Mouse (Mus musculus) left cerebral cortex, postnatal 4 days (tissue): Measurements from ENCODE around the gene Igfn1. TPM values are rescaled to one million over a fixed set of nuclear protein-coding genes. Genes with fewer than 3 reads are reported as not detected.

ENCODE experiments used
- DNase-seq: peaks from one replicate; pipeline ENCODE4 v3.0.0-alpha.2; 2022
- intact Hi-C: fragments of 180-260 bp; cut with DNase I; formaldehyde crosslinking; loops from one replicate; pipeline ENCODE4 v1.15.1; 2025
- total RNA-seq, 2 experiments: library from RNA; stranded (reverse); gene quantifications; 2 replicates each; pipeline ENCODE4 v1.2.3; 2021

Gene Igfn1
- under 1 TPM; 0.08 to 0.10 TPM for total RNA-seq

DNA sequence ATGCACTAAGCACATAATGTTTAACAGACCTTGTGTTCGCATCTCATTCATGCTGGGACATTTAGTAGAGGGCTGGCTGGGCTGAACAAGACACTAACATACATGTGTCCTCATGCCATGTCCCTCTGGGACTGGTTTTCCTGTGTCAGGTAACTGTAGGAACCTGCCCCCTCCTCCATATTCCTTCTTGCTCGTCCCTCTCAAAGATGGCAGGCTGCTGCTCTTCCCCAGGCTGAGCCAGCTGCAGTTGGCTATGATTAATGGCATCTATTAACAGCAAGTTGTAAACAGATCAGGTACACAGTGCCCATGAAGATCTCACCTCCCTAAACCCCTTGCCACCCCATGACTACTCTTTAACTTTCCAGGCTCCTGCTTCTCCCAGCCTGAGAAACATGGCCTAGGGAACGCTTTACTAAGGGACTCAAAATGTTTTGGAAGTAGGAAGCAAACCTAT is at the start of gene Igfn1:
TSS of gene Igfn1 (minus strand) at position 51 of the 457 bp plus-strand sequence.
- no peak for DNase-seq
- intact Hi-C loops = no loop called here

DNA sequence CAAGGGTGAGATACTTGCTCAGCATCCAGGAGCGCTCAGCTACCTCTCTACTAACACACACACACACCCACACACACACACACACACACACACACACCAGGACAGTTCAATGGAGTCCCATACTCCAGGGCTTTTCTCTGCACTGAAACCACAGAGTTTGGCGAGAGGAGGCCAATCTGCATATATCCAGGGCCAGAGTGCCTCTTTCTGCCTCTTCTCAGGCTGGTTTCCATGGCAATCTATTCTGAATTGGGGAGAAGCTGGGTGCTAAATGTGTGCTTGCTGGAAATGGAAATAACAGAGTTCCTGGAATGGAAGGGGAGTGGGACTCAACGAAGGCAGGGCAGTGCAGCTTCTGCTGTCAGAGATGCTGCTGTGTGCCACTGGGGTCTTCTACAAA is 49.6 kb upstream of the Igfn1 start:
- intact Hi-C loops = no loop called here

DNA sequence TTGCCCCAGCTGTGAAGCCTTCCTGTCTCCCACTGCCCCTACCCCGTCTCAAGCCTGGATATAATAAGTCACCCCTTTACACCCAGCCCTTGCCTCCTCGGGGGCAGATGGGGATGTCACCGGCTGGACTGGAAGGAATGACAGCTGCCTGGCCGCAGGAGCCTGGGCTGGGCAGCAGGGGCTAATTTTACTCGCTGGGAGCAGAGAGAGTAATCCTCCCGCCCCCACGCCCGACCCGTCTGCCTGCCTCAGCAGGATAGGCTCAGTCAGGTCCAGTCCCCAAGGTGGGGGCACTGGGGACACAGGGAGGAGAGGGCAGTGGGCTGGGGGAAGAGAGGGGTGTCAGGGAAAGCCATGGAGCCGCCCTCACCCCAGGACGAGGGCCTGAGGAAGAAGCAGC is 46.4 kb upstream of the Igfn1 start, which contains the start of gene Cacna1s:
TSS of gene Cacna1s (plus strand) at position 204 of the 400 bp plus-strand sequence.
- DNase-seq = peak; percentile 41
- intact Hi-C loops = loop anchor here (5.0 kb wide), 1 partner anchor 410 kb away; no protein-coding TSS in a partner anchor

More for the DNA sequence above, 49.6 kb upstream of the Igfn1 start:
- no peak for DNase-seq

DNA sequence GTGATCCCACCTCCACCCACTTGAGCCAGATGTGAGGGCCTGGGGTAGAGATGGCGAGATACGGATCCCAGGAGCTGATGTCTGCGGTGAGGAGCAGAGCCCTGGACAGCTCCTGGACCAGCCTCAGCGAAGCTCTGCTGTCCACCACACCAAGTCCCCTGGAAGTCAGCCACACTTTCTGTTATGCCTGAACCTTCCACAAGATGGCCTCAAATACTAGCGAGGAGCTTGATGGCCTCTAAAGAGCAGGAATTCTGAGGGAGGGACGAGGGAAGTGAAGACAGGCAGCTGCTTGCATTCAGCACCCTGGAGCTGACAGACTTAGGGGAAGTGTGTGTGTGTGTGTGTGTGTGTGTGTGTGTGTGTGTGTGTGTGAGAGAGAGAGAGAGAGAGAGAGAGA is 45.3 kb upstream of the Igfn1 start:
- DNase-seq = peak; percentile 78
- intact Hi-C loops = loop anchor here (2.0 to 5.0 kb wide), 2 partner anchors 81 to 411 kb away; no protein-coding TSS in a partner anchor

DNA sequence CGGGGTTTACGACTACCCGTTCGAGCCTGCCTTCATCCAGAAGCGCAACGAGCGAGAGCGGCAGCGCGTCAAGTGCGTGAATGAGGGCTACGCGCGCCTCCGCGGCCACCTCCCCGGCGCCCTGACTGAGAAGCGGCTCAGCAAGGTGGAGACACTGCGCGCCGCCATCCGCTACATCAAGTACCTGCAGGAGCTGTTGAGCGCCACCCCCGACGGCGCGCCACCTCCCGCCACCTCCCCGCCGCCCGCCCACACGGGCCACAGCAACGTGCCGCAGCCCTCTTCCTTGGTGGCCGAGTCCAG is 44.8 kb upstream of the Igfn1 start:
- intact Hi-C loops = loop anchor here (2.0 to 5.0 kb wide), 2 partner anchors 82 to 411 kb away; no protein-coding TSS in a partner anchor
- no peak for DNase-seq

DNA sequence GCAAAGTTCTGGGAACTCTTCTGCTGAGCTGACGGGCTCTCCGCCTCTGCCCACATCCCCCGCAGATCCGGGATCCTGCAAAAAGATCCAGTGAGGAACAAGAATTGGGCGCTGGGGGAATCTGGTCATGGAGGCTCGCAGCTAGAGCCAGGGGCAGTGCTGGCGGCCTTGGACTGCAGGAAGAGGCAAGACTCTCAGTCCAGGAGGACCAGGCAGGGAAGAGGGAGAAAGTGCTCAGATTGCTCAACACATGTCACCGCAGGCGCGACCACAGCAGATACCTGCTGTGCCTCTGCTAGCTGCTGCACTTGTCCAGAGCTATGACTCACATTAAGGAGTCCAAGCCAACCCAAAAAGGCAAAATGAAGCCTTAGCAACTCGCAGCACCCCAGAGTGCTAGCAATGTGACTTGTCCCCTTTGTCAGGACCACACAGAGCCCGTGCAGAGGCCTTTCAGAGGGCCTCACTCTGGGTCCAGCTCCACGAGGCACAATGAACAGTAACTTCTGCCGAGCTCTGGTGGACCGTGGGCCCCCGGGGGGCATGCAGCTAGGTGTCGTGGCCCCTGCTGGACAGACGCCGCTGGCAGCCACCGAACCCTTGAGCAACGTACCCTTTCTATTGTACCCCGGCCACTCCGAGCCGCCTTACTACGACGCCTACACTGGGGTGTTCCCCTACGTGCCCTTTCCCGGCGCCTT is 44.3 kb upstream of the Igfn1 start, which contains the start of gene Ascl5:
TSS of gene Ascl5 (plus strand) at position 493 of the 701 bp plus-strand sequence.
- no peak for DNase-seq
- intact Hi-C loops = loop anchor here (2.0 to 5.0 kb wide), 2 partner anchors 82 to 412 kb away; no protein-coding TSS in a partner anchor

DNA sequence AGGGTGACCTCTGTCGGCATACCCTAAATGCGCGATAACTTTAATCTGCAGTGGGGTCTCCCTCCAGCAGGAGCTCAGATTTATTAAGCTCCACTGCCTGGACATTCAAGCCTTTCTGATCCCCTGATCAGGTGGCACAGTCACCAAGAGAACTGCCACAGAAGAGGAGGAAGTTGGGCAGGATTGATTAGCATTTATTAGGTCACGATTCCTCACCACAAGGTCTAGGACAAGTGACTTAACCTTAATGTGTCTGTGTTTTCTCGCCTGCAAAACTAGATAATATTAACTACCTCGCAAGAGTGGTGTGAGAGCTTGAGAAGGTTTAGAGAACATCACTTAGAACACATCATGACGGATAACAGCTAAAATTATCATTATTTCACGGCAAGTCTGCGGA is 41.8 kb upstream of the Igfn1 start:
- DNase-seq = no peak
- intact Hi-C loops = no loop called here

DNA sequence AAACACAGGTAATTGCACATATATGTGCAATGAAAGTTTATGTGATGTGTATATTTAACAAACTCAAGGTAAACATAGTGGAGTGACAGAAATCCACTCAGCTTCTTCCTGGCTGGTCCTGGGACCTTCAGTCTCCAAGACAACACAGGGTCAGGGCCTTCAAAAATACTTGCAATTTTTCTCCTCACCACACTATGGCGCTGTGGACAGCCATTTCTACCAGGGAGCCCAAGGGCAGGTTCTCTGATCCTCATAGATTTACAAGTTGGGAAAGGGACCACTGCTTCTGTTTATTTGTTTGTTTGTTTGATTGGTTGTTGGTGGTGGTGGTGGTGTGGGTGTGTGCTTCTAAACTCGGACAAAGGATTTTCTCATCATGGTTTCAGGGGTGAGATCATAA is 41.3 kb upstream of the Igfn1 start:
- intact Hi-C loops = no loop called here
- DNase-seq = peak; percentile 32

DNA sequence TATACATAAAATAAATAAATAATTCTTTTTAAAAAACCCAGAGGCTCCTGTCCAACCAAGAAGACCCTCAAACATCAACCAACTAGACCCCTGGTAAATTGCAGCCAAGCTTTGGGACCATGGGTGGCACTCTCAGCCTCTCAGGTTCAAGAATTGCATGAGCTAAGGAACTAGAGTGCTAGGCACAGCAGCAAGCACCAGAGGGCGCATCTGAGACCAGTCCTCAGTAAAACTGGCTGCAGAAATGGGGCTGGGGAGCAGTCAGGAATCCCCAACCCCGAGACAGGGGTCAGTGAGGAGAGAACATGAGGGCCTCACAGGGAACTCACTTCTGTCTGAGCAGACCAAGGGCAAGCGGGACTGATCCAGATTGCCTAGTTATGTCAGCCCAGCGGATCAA is 39.6 kb upstream of the Igfn1 start:
- peak; percentile 77 for DNase-seq
- intact Hi-C loops = no loop called here

DNA sequence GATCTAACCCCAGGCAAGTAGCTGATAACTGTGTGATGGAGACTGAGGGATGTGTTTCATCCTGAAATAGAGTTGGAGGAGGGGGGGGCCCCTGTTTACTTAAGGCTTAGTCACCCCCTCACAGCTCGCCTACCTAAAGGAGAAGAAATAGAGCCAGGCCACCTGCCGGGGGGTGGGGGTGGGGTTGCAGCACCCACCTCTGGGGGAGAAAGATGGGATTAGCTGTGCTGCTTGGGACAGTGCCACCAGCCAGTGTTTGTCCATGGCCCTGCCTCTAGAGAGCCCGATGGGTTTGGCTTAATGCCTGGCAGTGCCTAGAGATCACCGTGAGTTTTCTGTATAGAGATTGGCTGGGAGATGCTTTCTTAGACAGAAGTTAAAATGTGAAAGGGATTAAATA is 34.7 kb upstream of the Igfn1 start:
- DNase-seq = peak; percentile 59
- intact Hi-C loops = no loop called here

DNA sequence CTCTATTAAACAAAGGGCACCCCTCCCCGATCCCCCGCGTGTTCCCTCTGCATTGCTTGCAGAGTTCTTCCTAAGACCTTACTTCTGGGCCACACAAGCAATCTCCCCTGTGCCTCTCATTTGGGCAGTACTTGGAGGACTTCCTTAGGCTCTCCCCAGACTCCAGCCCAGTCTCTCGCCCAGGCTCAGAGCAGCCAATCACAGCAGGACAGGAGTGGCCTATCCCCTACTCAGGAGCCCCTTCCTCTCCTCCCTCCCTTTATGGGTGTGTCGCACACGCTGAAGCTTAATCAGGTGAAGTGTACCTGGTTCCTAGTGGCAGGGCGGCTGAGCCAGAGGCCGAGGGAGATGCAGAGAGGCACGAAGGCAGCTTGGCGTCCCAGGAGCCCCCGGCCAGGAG is 34.3 kb upstream of the Igfn1 start:
- intact Hi-C loops = no loop called here
- no peak for DNase-seq

DNA sequence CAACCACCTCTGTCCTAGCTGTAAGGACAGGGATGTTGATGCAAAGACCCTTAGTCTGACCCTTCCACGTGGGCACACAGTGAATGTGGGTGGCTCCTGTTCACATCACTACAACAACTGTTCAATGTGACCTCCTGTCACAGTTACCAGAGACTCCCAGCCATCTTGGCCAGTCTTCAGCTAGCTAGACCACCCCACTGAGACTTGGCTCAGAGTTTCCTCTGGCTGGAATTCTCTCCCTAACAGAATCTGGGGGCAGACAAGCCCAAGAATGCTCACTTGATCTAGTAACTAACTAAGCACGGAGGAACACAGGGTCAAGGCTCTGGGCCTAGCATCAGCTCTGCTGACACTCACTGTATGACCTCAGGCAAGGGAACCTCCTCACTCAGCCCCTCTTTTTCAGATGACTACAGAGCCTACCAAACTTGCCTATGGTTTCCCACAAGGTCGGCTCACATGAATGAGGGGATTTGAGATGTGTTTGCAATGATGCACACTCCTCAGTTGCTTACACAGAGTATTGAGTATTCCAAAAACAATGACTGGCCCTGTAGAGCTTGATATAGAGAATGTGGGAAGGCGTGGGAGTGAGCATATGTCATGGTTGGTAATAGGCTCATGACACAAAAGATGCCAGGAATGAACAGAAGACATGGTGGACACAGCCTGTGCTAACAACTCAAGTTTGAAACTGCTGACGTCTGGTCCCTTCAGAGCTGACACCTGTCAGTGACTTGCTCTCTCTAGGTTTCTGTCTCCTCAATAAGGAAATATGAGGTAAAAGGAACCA is 32.8 kb upstream of the Igfn1 start:
- peak; percentile 66 for DNase-seq
- intact Hi-C loops = no loop called here

DNA sequence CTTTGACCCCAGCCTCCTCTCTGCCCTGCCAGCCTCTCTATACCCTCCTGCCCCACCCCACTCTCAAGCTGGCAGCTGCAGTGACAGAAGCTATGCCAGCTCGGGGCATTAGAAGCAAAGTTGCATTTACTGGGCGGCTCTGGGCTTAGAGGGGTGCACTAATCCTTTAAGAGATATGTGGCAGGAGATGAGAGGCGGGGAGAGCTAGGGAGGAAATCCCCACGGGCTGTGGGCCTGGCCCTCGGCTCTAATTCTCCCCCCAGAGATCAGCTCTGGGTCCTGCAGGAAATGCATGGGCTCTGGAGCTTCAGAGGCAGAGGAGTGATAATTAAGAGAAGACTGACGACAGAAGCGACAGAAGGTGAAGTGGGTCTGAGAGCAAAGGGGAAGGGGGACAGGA is 26.8 kb upstream of the Igfn1 start:
- no peak for DNase-seq
- intact Hi-C loops = no loop called here

DNA sequence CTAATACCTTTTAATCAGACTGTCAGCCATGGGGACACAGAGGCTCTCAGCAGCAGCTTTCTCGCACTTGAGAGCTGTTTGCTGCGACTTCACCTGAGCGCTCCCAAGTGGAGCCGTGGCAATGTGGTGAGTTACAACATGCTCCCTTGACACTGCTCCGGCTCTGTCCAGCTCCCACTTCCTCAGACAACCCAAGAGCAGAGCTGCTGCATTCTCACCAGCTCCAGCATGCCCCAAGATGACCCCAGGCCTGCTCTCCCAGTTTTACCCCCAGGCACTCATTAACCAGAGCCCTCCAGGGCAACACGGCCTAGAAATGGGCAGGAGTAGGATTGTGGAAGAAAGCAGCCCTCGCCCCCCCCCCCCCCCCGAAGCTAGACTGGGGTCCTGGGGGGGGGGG is 25.6 kb upstream of the Igfn1 start:
- intact Hi-C loops = no loop called here
- DNase-seq = no peak

DNA sequence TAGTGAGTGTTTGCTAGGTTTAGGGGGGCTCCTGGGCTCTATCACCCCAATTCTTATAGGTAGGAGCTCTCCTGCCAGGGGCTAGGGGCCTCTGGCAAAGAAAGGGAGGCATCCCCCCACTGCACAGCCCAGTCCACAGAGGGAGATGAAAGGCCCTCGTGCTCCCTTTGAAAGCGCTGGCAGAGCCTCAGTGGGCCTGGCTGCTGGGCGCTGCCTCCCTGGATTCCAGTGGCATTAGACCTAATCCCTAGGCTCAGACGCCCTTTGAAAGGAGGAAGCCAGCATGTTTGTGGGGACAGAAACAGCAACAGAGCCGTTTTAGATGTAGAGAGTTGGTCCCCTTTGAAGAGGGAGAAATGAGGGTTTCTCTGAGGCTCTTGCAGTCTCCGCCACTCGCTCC is 24.1 kb upstream of the Igfn1 start:
- no peak for DNase-seq
- intact Hi-C loops = no loop called here

DNA sequence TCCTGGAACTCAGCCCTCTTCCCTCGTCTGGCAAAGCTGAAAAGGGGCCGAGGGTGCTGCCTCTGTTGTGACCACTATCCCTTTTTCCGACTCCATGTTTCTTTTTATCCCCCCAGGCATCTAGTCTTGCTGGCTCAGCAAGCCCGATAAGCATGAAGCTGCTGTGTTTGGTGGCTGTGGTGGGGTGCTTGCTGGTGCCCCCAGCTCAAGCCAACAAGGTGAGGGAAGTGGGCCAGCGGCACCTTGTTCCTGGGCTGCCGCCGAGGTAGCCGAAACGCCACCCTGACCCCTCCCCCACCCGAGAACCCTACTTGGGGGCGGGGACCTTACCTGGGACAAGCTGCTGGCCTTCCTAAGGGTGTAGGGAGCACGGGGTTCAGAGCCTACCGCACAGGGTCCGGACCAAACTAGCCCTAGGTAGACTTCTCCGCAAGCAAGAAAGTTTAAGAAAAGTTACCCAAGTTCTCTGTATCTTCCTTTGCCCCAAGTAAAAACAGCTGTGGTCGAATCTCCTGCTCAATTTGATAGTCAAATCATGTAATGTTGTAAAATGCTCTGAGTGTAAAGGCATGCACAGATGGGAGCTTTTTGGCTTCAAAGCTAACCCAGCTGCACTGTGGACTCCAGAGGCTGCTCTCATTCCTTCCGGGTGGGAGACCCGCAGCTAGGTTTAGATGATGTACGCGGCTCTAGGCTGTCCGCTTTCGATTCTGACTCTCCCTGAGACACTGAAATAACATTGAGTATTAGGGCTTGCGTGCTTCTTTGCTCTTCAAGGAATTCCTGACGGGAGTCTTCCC is 12.4 kb upstream of the Igfn1 start:
- DNase-seq = peak; percentile 32
- intact Hi-C loops = no loop called here

DNA sequence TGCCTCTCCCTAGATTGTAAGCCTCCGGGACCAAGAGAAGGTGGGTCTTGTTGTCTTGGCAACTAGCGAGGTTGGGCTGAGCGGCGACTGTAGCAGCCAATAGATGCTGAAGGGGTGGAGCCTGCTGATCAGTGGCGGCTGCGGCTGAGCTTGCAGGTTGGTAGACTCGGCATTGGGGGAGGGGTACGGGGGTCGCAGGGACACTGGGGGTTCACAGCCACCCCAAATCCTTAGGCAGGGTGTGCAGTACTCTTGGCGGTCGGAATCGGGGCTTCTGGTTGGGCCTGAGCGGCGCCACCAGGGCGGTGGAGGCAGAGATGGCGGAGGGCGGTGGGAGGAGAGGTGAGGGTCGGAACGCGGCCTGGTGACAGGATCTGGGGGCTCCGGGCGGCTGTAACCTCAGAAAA is 11.8 kb upstream of the Igfn1 start:
- intact Hi-C loops = no loop called here

DNA sequence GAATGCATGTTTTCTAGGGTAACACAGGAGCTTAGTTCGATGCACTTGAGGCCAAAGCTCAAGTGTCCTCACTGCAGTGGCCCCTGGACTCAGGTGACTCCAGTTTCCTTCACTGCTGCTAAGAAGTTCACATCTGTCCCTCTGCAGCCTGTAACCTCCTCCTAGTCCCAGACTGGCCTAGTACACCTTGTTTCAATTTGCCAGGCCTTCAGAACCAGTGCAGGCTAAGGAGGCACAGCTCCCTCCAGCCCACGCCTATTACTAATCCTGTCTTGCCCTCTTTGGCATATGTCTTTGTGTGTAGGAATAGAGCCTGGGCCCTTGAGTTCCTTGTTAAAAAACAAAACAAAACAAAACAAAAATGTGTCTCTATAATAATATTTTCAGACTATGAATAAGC is 11.2 kb upstream of the Igfn1 start:
- DNase-seq = no peak
- intact Hi-C loops = no loop called here

More for the DNA sequence above, 11.8 kb upstream of the Igfn1 start:
- peak; percentile 94 for DNase-seq

DNA sequence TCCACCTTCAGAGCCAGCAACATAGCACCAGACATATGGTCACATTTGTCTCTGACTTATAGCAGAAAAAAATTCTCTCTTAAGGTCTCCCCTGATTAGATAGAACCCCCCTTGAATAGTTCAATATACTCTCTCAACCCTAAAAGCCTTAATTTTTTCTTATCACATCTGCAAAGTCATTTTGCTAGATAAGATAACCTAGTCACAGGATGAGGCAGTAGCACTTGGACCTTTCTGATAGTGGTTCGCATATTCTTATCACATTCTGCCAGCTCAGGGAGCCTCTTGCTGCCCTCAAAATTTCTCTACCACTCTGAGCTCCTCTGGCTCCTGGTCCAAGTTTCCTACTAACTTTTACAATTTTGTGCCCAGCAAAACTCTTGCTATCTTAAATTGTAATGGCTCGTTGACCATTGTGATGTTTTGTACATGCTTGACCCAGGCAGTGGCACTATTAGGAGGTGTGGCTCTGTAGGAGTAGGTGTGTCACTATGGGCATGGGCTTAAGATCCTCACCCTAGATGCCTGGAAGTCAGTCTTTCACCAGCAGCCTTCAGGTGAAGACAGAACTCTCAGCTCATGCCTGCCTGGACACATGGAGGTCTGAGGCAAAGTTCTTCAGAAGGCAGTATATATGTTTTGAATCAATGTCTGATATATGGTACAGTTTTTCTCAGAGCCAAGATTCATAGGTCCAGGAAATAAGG is 8.8 kb upstream of the Igfn1 start:
- intact Hi-C loops = no loop called here
- DNase-seq = no peak

DNA sequence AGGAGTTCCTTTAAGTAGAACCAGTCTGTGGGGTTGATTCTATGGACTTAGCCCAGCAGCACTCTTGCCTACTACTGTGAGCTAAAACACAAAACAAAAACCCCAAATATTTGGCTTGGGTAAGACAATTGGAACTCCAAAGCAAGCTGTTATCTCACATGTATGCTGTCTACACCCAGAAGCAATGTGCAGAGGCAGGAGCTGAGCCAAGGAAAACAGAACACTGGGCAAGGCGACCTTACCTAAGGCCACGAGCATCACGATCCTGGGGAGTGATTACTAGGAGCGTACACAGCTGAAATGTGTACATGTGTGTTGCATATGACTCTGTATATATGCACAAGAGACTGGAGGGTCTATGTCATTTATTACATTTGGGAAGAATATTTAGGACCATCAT is 7.4 kb upstream of the Igfn1 start:
- intact Hi-C loops = no loop called here
- no peak for DNase-seq
